Mouse (Mus musculus) adrenal gland, adult 2 months (tissue): ENCODE measurements around the gene Thoc7. TPM values are rescaled to one million over a fixed set of nuclear protein-coding genes. Genes with fewer than 3 reads are reported as not detected.
A peak's percentile ranks its signal among the peaks of the same experiment; 100 is the strongest.
"Not testable (repeated sequence)": the region's sequence is repeated elsewhere in the genome, so short reads cannot be mapped to it uniquely, and the experiment has no call there.

ENCODE experiments used
- DNase-seq: peaks from one replicate; pipeline ENCODE4 v3.0.0; 2021
- long read RNA-seq: library from polyadenylated mRNA; stranded (forward); transcript quantifications from one replicate; pipeline ENCODE4 v2.0.0, GENCODE M21; 2021
- polyA plus RNA-seq: library from polyadenylated mRNA; depleted of rRNA; stranded (reverse); fragments of >200 nt; gene quantifications from 2 replicates; pipeline ENCODE4 v1.2.3, GENCODE M21; 2012; rRNA removed
- total RNA-seq, 2 experiments: library from RNA; stranded (reverse); gene quantifications; 2 replicates each; pipeline ENCODE4 v1.2.3; 2021

Thoc7 gene
- 10 to 100 TPM; 86.7 to 96.8 TPM for total RNA-seq
- polyA plus RNA-seq = 4.3 and 7.3 TPM in 2 replicates
- long read RNA-seq, transcript Thoc7-201 (8 exons, 937 nt) = major isoform, 25 of 40 reads
- long read RNA-seq, partial matches to known transcripts = 4 of 40 reads
- long read RNA-seq, other reads (novel, unspliced or antisense) = 9 of 40 reads

DNA sequence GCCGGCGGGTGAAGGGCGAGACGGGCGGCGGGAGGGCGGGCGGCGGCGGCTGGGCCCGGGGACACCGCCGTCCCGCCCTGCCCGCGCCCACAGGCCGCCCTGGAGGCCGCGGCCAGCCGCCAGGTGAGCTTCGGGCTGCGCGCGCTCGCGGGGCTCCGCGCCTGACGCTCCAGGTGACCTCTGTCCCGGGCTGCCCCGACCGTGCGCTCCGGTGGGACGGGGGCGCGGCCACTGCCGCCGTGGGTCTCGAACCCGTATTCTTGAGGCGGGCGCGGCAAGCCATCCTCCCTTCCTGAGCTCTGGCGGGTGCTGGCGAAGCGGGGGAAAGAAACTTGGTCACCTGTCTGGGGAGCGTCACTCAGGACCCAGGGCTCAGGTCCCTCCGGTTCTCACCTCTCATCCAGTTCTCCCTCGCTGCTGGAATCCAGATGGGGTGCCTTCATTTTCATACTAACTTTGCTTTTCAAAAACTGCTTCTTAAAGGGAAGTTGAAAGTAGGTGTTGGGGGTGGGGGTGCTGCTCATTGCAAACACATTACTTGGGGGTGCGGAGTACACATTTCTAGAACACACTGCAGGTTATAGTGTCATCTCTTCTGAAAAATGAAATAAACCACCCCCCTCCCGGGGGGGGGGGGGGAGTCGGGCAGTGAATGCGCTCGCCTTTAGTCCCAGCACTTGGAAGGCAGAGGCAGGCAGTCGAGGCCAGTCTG is at the start of gene Thoc7, which contains the start of gene Atxn7:
Gene Thoc7 (minus strand): TSS at position 452 of the 712 bp plus-strand sequence.
Gene Atxn7 (plus strand): TSS at position 40 of the 712 bp plus-strand sequence.
- peak; percentile 73 for DNase-seq

- DNase-seq = peak; percentile 27
Measured at GRCm38 (mm10) chr14:14009712-14010111, 48.1 kb upstream of the Thoc7 start.

- DNase-seq = no peak
Measured at GRCm38 (mm10) chr14:14002771-14003170, 41.1 kb upstream of the Thoc7 start.

DNA sequence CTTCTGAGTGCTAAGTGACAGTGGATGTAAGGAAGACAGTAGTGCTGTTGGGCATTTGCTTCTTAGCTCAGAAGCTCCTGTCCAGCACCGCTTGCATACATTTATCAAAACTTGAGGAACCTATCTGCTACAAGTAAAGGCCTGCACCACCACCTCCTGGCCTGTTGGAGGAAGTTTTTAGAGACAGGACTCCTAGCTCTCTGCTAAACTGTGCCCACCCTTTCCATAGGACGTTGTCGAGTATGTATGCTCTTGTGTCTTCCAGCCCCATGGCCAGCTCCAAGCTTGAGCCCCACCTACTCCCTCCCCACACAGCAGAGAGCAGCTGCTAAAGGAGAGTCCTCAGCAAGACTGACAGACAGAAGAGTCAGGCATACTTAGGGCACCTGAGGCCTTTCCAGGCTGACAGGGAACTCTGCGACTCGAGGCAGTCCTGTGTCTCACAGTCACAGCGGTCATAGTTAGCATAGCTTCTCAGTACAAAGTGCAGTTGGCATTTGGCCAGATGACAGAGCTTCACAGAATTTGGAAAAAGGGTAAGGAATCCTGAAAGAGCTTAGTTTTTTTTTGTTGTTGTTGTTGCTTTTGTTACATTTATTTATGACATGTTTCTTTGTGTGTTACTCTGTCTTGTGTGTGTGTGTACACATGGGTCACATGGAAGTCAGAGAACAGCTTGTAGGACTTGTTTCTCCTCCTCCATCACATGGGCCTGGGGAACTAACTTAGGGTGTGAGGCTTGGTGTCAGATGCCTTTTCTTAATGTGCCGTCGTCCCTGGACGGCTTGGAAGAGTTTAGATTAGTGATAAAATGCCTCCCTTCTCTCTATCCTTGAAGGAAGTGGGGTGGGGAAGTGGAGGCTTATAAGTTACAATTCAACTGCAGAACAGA is 33.8 kb upstream of the Thoc7 start:
- DNase-seq = no peak

DNA sequence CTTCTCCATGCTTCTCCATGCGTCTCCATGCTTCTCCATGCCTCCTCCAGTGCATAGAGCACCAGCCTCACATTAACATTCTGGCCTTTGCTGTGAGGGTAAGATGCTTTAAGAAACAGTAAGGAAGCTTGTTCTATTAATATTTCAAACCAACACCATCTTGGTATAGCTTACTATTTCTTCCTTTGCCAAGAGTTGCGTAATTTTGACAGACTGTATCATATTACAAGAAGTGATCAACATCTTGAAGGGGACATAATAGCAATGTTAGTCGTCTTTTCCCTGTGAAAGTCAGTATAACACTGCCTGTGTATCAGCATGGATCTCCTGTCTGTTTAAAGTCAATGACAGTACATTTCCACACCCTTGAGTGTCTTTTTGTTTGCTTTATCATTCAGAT is 29.1 kb upstream of the Thoc7 start:
- no peak for DNase-seq

DNA sequence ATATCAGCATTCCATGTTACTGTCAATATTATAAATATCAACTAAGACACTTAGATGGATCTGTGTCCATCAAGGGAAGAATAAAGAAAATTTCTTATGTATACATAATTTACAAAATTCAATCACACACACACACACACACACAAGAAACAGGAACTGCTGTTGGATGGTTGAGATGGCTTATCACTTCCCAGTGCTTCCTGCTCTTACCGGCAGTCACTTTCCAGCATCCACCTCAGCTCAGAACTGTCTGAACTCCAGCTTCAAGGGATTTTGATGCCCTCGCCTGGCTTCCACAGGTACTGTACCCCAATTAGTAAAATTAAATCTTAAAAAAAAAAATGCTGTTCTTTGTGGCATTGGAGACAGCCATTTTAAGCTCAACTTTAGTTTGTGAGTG is 26.7 kb upstream of the Thoc7 start:
- DNase-seq = no peak

DNA sequence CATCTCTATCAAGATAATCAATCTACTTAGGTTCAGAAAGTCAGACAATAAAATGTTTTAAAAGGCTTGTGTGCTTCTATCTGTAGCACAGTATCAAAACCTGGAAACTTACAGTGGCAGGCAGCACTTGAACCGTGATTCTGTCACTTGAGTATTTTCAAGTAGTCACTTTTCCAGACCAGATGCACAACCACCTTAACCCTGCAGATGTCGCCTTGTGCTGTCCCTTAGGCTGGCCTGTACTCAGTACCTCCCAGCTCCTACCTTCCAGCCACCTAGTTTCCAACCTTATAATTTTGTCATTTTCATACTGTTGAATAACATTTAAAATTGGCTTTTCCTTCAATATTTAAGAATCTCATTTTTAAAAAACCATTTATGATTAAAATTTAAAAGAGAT is 20.5 kb upstream of the Thoc7 start:
- DNase-seq = no peak

- DNase-seq = peak; percentile 33
Measured at GRCm38 (mm10) chr14:13981286-13981685, 19.6 kb upstream of the Thoc7 start.

DNA sequence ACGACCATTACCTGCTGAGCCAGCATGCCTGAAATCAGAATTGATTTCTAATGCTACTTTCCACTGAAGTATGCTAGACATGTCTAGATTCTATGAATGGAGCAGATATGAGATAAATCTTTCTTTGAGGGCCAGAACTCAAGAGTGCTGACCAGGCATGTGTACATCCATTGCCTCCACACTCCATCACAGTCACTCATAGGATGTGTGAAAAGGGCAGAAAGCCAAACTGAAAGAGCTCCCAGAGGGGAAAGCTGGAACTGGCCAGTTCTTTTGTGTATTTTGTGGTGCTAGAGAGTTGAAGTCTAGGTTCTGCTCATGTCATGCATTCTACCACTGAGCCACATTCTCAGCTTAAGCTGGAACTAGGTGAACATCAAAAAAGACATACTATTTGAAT is 15.8 kb upstream of the Thoc7 start:
- DNase-seq = no peak

- no peak for DNase-seq
Measured at GRCm38 (mm10) chr14:13971644-13972234, 10.1 kb upstream of the Thoc7 start.

DNA sequence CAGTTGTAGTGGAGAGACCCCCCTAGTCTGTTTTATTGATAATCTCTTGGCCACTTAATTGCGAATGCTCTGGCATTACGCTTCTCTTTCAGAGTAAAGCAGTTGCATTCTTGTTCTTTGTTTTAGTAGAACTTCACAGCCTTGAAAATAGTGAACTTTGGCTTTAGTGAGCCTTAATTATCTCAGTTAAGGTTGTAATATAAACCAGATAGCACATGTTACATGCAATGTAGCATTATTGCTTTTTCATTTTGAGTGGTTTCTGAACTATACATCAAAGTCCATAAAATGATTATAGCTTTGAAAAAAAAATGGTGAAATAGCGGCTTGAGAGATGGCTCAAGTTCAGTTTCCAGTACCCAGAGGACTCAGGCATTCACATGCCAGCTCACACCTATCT is 8.9 kb upstream of the Thoc7 start:
- DNase-seq = no peak

DNA sequence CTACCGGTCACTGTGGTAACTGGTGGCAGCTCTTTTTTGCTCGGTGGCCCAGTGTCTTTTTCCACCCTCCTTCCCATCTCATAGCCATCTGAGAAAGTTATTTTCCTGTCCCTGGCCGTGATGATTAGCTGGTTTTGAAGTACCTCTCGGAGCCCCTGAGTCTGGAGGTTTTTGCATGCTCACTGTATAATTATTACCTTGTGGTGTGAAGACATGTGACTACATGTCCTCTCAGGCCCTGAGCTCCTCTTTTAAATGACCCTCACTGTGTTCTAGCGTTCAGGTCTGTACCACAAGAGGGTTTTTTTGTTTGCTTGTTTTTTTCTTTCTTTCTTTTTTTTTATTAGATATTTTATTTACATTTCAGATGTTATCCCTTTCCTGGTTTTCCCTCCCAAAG is 6.8 kb upstream of the Thoc7 start:
- no peak for DNase-seq

- DNase-seq = no peak
Measured at GRCm38 (mm10) chr14:13967607-13968006, 6.0 kb upstream of the Thoc7 start.

- DNase-seq = no peak
Measured at GRCm38 (mm10) chr14:13963527-13963926, 1.9 kb upstream of the Thoc7 start.

DNA sequence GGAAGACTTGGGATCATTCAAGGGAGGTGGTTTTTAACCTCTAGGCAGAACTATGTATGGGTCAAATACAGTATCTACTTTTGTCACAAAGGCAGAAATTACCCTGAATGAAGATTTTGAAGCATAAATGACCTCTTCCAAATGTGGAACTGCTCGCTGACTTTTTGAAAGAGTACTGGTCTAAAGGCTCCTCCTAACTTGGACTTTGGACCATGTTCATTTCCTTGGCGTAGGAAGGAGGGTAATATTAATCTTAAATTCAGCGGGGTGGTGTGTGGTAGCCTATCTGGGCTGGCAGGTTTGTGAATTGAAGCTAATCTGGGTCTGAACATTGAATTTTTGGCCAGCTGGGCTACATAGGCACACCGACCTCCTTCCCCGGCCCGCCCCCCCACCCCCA is 824 bp upstream of the Thoc7 start:
- DNase-seq = no peak

DNA sequence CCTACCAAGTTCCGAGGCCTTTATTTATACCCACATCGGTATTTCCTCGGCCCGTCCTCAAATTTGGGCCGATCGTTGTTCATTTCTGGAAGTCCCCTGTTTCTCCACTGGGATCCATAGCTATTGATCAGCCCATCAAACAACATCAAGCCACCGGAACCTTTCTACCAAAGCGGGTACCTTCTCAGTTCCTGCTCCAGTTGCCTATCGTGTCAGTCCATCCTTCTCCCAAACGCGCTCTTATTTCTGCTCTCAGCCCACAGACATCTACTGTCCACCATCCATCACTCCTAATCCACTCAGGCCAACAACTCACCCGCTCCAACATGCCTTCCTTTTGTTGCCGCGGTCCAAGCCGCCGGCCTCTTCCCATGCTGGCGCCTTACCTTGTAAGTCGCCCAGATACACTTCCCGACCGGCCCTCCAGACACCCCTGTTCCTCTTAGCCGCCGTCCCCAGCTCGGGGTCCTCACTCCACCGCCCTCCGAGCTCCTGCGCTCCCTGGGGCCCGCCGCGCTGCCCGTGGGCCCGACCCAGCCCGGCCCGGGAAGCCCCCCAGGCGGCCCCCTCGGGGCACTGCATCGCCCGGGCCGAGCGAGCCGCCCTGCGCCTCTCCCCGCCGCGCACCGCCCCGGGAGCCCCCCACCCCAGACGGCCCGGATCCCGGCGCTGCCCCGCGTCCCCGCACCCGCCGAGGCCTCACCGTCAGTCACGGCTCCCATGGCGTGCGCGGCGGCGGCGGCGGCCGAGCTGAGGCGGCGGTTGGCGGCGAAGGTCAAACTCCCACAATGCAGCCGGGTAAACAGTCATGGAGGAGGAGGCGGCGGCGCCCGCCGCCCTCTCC is 948 bp downstream of the Thoc7 start:
- peak; percentile 82 for DNase-seq

- peak; percentile 42 for DNase-seq
Measured at GRCm38 (mm10) chr14:13960079-13960478, 1.6 kb downstream of the Thoc7 start.

DNA sequence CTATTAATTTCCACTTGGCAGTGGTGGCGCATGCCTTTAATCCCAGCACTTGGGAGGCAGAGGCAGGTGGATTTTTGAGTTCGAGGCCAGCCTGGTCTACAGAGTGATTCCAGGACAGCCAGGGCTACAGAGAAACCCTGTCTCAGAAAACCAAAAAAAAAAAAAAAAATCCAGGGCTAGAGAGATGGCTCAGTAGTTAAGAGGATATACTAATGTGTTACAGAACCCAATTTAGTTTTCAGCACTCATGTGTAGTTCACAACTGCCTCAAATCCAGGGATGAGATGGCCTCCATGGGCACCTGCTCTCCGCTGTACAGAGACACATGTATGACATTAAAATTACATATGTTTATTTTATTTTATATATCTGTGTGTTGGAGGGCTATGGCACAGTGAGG is 9.5 kb downstream of the Thoc7 start:
- not testable (repeated sequence) for DNase-seq

DNA sequence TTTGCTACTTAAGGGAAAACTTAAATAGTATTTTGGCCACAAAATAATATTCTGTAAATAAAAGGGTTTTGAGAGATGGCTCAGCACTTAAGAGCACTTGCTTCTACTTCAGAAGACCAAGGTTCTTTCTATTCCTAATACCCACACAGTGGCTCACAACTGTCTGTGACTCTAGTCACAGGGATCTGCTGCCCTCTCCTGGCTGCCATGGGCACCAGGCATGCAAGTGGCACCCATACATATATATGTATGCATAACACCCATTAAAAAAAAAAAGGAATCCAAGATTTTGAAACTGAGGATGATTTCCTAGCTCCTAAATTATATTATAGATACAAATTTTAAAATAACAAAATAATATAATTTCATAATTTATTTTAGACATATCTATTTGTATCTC is 11.3 kb downstream of the Thoc7 start:
- DNase-seq = peak; percentile 26

GRCm38 (mm10) chr14:13948345-13948744 is 13.3 kb downstream of the Thoc7 start:
- no peak for DNase-seq

GRCm38 (mm10) chr14:13944686-13945085 is 17.0 kb downstream of the Thoc7 start:
- DNase-seq = no peak

DNA sequence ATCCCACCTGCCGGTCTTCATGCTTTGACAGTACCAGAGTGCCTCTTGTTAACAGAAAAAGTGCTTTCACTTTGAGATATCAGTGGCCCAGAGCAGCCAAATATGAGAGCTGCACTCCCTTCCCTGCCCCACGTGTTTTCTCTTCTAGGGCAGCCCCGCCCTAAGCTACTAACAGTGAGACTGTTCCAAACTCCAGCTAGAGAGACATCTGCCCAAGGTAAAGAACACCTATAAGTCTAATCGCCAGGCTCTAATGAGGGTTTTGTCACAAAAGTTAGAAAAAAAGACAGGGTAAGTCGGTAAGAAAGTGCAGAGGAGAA is 27.6 kb downstream of the Thoc7 start:
- DNase-seq = no peak
